8 mouse cellular contexts compared by ENCODE assay signal in genomic region chr17:63025238-63025637, GRCm38 (mm10).
DNase-seq lines count a peak whose midpoint lies in the region.

No protein-coding gene starts in this region.

- DNase-seq in testis, postnatal 10 days (ENCODE audit: low spot score) = peak; percentile 42
- no peak for DNase-seq in testis, postnatal 14 days (ENCODE audit: low spot score)
- DNase-seq in frontal cortex, adult 2 months (ENCODE audit: extremely low spot score in 1 of 2, low spot score in 1 of 2) = peak; percentile 28 to 44
- DNase-seq in mesoderm, embryonic 11.5 days (ENCODE audit: low read depth, low spot score) = peak; percentile 43
- DNase-seq in ovary, postnatal 36 days (ENCODE audit: low spot score) = no peak
- DNase-seq in thymus, postnatal 14 days = no peak
- no peak for DNase-seq in layer of hippocampus, adult 8-10 months (ENCODE audit: low spot score in 2 of 2)
- DNase-seq in lung, postnatal 10 days = no peak

Comparison
In these comparisons a context has a peak if more than half of its experiments do, and no peak if none do; other contexts are left out.
1. DNase-seq: peak in testis, postnatal 10 days (single experiment), frontal cortex, adult 2 months (2 of 2) and mesoderm, embryonic 11.5 days (single experiment); none in testis, postnatal 14 days (single experiment), ovary, postnatal 36 days (single experiment), thymus, postnatal 14 days (single experiment), layer of hippocampus, adult 8-10 months (0 of 2) and lung, postnatal 10 days (single experiment).